Mouse (Mus musculus): ENCODE measurements around the gene Cyb561. TPM values are rescaled to one million over a fixed set of nuclear protein-coding genes. Genes with fewer than 3 reads are reported as not detected.

Cyb561 gene
- polyA plus RNA-seq, 1 experiment from 2014 or later, result 41.2 TPM

Other genes with a start within 250 kb of the Cyb561 start
- 1.1 and 1.8 TPM in 2 replicates for gene Ace, start 14.6 kb upstream of the Cyb561 start, polyA plus RNA-seq (2015; fragmentation: Nextera tagmentation; extraction: Ambion mirVana)
- not detected in 2 replicates for gene Ace3, start 41.3 kb upstream of the Cyb561 start, polyA plus RNA-seq (2015; fragmentation: Nextera tagmentation; extraction: Ambion mirVana)
- 0.80 and 1.3 TPM in 2 replicates for gene Kcnh6, start 54.8 kb upstream of the Cyb561 start, polyA plus RNA-seq (2015; fragmentation: Nextera tagmentation; extraction: Ambion mirVana)
- gene Dcaf7, start 83.5 kb upstream of the Cyb561 start, polyA plus RNA-seq (2015; fragmentation: Nextera tagmentation; extraction: Ambion mirVana), result 54.6 and 57.6 TPM in 2 replicates
- gene Taco1, start 112.7 kb upstream of the Cyb561 start, polyA plus RNA-seq (2015; fragmentation: Nextera tagmentation; extraction: Ambion mirVana), result 9.8 and 11.5 TPM in 2 replicates
- gene Map3k3, start 131.3 kb upstream of the Cyb561 start, polyA plus RNA-seq (2015; fragmentation: Nextera tagmentation; extraction: Ambion mirVana), result 18.0 and 19.5 TPM in 2 replicates
- not detected in 2 replicates for gene Gm10840, start 207.5 kb upstream of the Cyb561 start, polyA plus RNA-seq (2015; fragmentation: Nextera tagmentation; extraction: Ambion mirVana)
- gene Limd2, start 207.5 kb upstream of the Cyb561 start, polyA plus RNA-seq (2015; fragmentation: Nextera tagmentation; extraction: Ambion mirVana), result 117 and 136 TPM in 2 replicates
- 16.7 and 18.6 TPM in 2 replicates for gene Strada, start 248.8 kb upstream of the Cyb561 start, polyA plus RNA-seq (2015; fragmentation: Nextera tagmentation; extraction: Ambion mirVana)